ENCODE assay signal across 9 mouse cellular contexts in the genomic region with DNA sequence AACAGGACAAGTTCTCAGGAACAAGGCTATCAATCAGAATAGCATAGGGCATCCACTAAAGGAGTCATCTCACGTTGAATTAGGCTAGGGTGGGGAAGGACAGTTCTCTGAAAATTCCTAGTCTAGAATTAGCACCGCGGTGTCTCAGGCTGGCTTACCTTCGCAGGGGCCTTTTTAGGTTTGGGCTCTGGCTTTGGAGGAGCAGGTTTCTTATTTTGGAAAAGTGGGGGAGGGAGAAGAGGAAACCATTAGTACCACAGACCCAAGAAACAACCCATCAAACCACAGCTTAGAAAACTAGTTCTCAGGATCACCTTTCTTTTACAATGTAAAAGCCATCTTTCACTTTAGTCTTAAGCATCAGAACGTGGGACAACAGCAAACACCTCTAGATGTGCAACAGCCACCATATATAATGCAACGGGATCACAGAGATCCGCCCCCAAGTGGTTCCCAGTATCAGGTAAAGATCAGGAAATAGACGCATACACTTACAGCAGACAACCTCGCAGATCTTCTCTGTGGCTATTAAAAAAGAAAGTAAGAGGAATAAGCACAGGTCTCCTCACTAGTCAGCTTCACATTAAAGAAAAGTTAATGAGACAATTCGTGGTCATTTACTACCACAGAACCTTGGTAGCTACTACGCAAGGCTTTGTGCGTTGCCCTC. TPM values are rescaled to one million over a fixed set of nuclear protein-coding genes. Genes with fewer than 3 reads are reported as not detected.
A peak's percentile ranks its signal among the peaks of the same experiment; 100 is the strongest.
DNase-seq lines count a peak whose midpoint lies in the region; ATAC-seq and TF ChIP-seq lines count a peak whose summit lies in the region.
"Had no signal": no experiment of that assay in that cellular context is flagged by ENCODE, and none has a peak within 500 bp of the region (broad histone marks: within the 10 kb centered on the region; RNA-seq: fewer than 3 reads in every experiment).

No protein-coding gene starts in this region.

- peak overlapping the region; percentile 100 for H3K27ac ChIP-seq in embryonic facial prominence, embryonic 10.5 days (replicated peaks)
- peak overlapping the region; percentile 100; the same call in 1 of the 2 replicates for H3K27ac ChIP-seq in hindbrain, postnatal 0 days
- H3K27ac ChIP-seq in midbrain, postnatal 0 days (ENCODE audit: low read depth, low read length): no peak overlapping the region

- peaks cover 63% of the 10 kb centered on the region for H3K36me3 ChIP-seq in embryonic facial prominence, embryonic 10.5 days (replicated peaks)
- peaks cover 16% of the 10 kb centered on the region; the same call in 1 of the 2 replicates for H3K36me3 ChIP-seq in hindbrain, postnatal 0 days (ENCODE audit: insufficient read depth, low read length)
- peaks cover 13% of the 10 kb centered on the region for H3K36me3 ChIP-seq in midbrain, postnatal 0 days (ENCODE audit: insufficient read depth, low read length)

- peaks cover 44% of the 10 kb centered on the region for H3K4me1 ChIP-seq in embryonic facial prominence, embryonic 10.5 days
- peaks cover 24% of the 10 kb centered on the region for H3K4me1 ChIP-seq in hindbrain, postnatal 0 days (ENCODE audit: insufficient read depth, low read length)
- H3K4me1 ChIP-seq in midbrain, postnatal 0 days (ENCODE audit: insufficient read depth, low read length): 0 out of 2 replicates have a peak, but pooled peaks cover 10% of the 10 kb centered on the region

- no peak for TF ChIP-seq CTCF in hindbrain, postnatal 0 days (IDR thresholded peaks at IDR 0.05; ENCODE audit: low read depth)
- TF ChIP-seq CTCF in midbrain, postnatal 0 days (IDR thresholded peaks at IDR 0.05): no peak

- H3K9me3 ChIP-seq in embryonic facial prominence, embryonic 10.5 days: no peaks in the 10 kb centered on the region
- H3K9me3 ChIP-seq in hindbrain, postnatal 0 days (ENCODE audit: low read length): no peaks in the 10 kb centered on the region
- H3K9me3 ChIP-seq in midbrain, postnatal 0 days (ENCODE audit: low read length): no peaks in the 10 kb centered on the region

- 54% methylated on average over 12 of the region's 12 CpGs for WGBS in embryonic facial prominence, embryonic 10.5 days
- 43% methylated on average over 12 of the region's 12 CpGs for WGBS in hindbrain, postnatal 0 days
- whole genome bisulfite sequencing in midbrain, postnatal 0 days: 45% methylated on average over 12 of the region's 12 CpGs

- no peak for ATAC-seq in hindbrain, postnatal 0 days
- ATAC-seq in midbrain, postnatal 0 days (ENCODE audit: low FRiP score): no peak
- no peak for ATAC-seq in megakaryocyte progenitor cell, adult 5-6 weeks (replicated peaks; ENCODE audit: poor library complexity)

- peak overlapping the region; percentile 94; the same call in 1 of the 2 replicates for H3K9ac ChIP-seq in hindbrain, postnatal 0 days (replicated peaks; ENCODE audit: low read length)
- peak overlapping the region; percentile 95 for H3K9ac ChIP-seq in midbrain, postnatal 0 days (replicated peaks; ENCODE audit: low read length, poor library complexity, severe bottlenecking)

- DNase-seq in layer of hippocampus, adult 11-12 months (ENCODE audit: low spot score): peak; percentile 28
- no peak for DNase-seq in layer of hippocampus, adult 8-10 months (ENCODE audit: low spot score in 2 of 2)
- no peak for DNase-seq in embryonic facial prominence, embryonic 10.5 days (ENCODE audit: low spot score)
- DNase-seq in hindbrain, postnatal 0 days (ENCODE audit: low spot score): no peak
- no peak for DNase-seq in midbrain, postnatal 0 days (ENCODE audit: low spot score)
- DNase-seq in left cerebral cortex, adult 9 months (ENCODE audit: low spot score in 2 of 2): no peak
- no peak for DNase-seq in retina, embryonic 14.5 days (ENCODE audit: low spot score)

- peak overlapping the region; percentile 99 for H3K4me2 ChIP-seq in hindbrain, postnatal 0 days (ENCODE audit: low read depth, low read length)
- peak overlapping the region; percentile 80 for H3K4me2 ChIP-seq in midbrain, postnatal 0 days (ENCODE audit: low read depth, low read length, poor library complexity, severe bottlenecking)

- no peaks in the 10 kb centered on the region for H3K27me3 ChIP-seq in embryonic facial prominence, embryonic 10.5 days (replicated peaks; ENCODE audit: low read depth, poor library complexity, severe bottlenecking)
- no peaks in the 10 kb centered on the region for H3K27me3 ChIP-seq in hindbrain, postnatal 0 days (ENCODE audit: insufficient read depth, low read length)
- no peaks in the 10 kb centered on the region for H3K27me3 ChIP-seq in midbrain, postnatal 0 days (ENCODE audit: insufficient read depth, low read length)

- H3K4me3 ChIP-seq in embryonic facial prominence, embryonic 10.5 days: peak overlapping the region; percentile 89
- H3K4me3 ChIP-seq in hindbrain, postnatal 0 days (ENCODE audit: low read length): peak overlapping the region; percentile 72
- peak overlapping the region; percentile 53 for H3K4me3 ChIP-seq in midbrain, postnatal 0 days (ENCODE audit: low read depth, low read length)

RNA-seq across cellular contexts. Expression of a gene that starts 2.0 kb away (rescaled TPM):
- 100 to 1,000 TPM in 3 of 4 experiments, 10 to 100 TPM in 1; 90.0 to 132 (median 110) TPM for total RNA-seq in layer of hippocampus, adult 8-10 months (2022)
- 2,976 and 3,167 TPM in 2 replicates for polyA plus RNA-seq in embryonic facial prominence, embryonic 10.5 days (2016; fragmentation: Nextera tagmentation; extraction: Ambion mirVana)
- total RNA-seq in hindbrain, postnatal 0 days (2014; rRNA removed): 195 and 225 TPM in 2 replicates
- 1,094 and 1,203 TPM in 2 replicates for polyA plus RNA-seq in hindbrain, postnatal 0 days (2015; fragmentation: Nextera tagmentation; extraction: Ambion mirVana)
- total RNA-seq in midbrain, postnatal 0 days (2014; rRNA removed): 231 and 262 TPM in 2 replicates
- polyA plus RNA-seq in midbrain, postnatal 0 days (2015; fragmentation: Nextera tagmentation; extraction: Ambion mirVana): 858 and 919 TPM in 2 replicates
- 2,294 and 2,610 TPM in 2 replicates for total RNA-seq in megakaryocyte progenitor cell, adult 5-6 weeks (2015)
- total RNA-seq in megakaryocyte progenitor cell, adult 5-6 weeks (2017): 1,024 and 1,057 TPM in 2 replicates

RNA-seq across cellular contexts. Expression of a gene that starts 34.3 kb away (rescaled TPM):
- 10 to 100 TPM; 63.0 to 67.7 (median 66.5) TPM for total RNA-seq in layer of hippocampus, adult 8-10 months (2022)
- 41.2 and 42.1 TPM in 2 replicates for polyA plus RNA-seq in embryonic facial prominence, embryonic 10.5 days (2016; fragmentation: Nextera tagmentation; extraction: Ambion mirVana)
- total RNA-seq in hindbrain, postnatal 0 days (2014; rRNA removed): 43.1 and 49.5 TPM in 2 replicates
- polyA plus RNA-seq in hindbrain, postnatal 0 days (2015; fragmentation: Nextera tagmentation; extraction: Ambion mirVana): 41.5 and 41.8 TPM in 2 replicates
- total RNA-seq in midbrain, postnatal 0 days (2014; rRNA removed): 45.6 and 46.2 TPM in 2 replicates
- 38.3 and 42.6 TPM in 2 replicates for polyA plus RNA-seq in midbrain, postnatal 0 days (2015; fragmentation: Nextera tagmentation; extraction: Ambion mirVana)
- total RNA-seq in megakaryocyte progenitor cell, adult 5-6 weeks (2015): 27.0 and 31.5 TPM in 2 replicates
- 28.2 and 30.1 TPM in 2 replicates for total RNA-seq in megakaryocyte progenitor cell, adult 5-6 weeks (2017)

RNA-seq across cellular contexts. Expression of a gene that starts 52.2 kb away (rescaled TPM):
- not detected for total RNA-seq in layer of hippocampus, adult 8-10 months (2022)
- polyA plus RNA-seq in embryonic facial prominence, embryonic 10.5 days (2016; fragmentation: Nextera tagmentation; extraction: Ambion mirVana): 18.7 and 24.2 TPM in 2 replicates
- not detected in 2 replicates for total RNA-seq in hindbrain, postnatal 0 days (2014; rRNA removed)
- 0.05 TPM in 1 of 2 replicates, not detected in the other for polyA plus RNA-seq in hindbrain, postnatal 0 days (2015; fragmentation: Nextera tagmentation; extraction: Ambion mirVana)
- total RNA-seq in midbrain, postnatal 0 days (2014; rRNA removed): 0.05 and 0.57 TPM in 2 replicates
- polyA plus RNA-seq in midbrain, postnatal 0 days (2015; fragmentation: Nextera tagmentation; extraction: Ambion mirVana): 0.04 and 0.13 TPM in 2 replicates
- total RNA-seq in megakaryocyte progenitor cell, adult 5-6 weeks (2015): 3.7 and 4.7 TPM in 2 replicates
- total RNA-seq in megakaryocyte progenitor cell, adult 5-6 weeks (2017): 27.4 and 31.2 TPM in 2 replicates
- total RNA-seq: layer of hippocampus, adult 18-20 months had no signal
